Mouse (Mus musculus) bone marrow, adult 2 months (tissue): ENCODE results near the gene Mtpn. TPM values are rescaled to one million over a fixed set of nuclear protein-coding genes. Genes with fewer than 3 reads are reported as not detected.

ENCODE experiments used
- H3K27ac ChIP-seq: fragments of 200-500 bp; 2 replicates; pipeline ENCODE4 v1.5.1; 2012; ENCODE audit warnings: low read depth, mild to moderate bottlenecking, control low read depth, inconsistent platforms, low read length; ENCODE audit not compliant: control insufficient read depth, poor library complexity, insufficient read depth
- H3K4me1 ChIP-seq: fragments of 200-500 bp; 2 replicates; pipeline ENCODE4 v1.6.1; 2011; ENCODE audit warnings: low read length; ENCODE audit not compliant: control insufficient read depth, insufficient read depth
- H3K4me3 ChIP-seq: fragments of 200-500 bp; replicated peaks from 2 replicates; pipeline ENCODE3; 2011; ENCODE audit warnings: mild to moderate bottlenecking, low read depth, low read length, control low read depth; ENCODE audit not compliant: control insufficient read depth
- CTCF ChIP-seq: fragments of 200-500 bp; IDR thresholded peaks from 2 replicates; pipeline ENCODE4 v1.5.1; 2011; ENCODE audit warnings: low read length, control low read depth; ENCODE audit not compliant: control insufficient read depth, insufficient read depth
- POLR2A ChIP-seq: fragments of 200-500 bp; IDR thresholded peaks from 2 replicates; pipeline ENCODE4 v1.6.1; 2011; ENCODE audit warnings: low read depth, mild to moderate bottlenecking, control low read depth, low read length, borderline replicate concordance; ENCODE audit not compliant: control insufficient read depth
- WGBS: fragments of 180-500 bp; shearing (Covaris S2); methylation state at CpG from one replicate; pipeline ENCODE4 v1.1.7; 2018; 5-methylcytosine and 5-hydroxymethylcytosine counted together
- polyA plus RNA-seq: library from polyadenylated mRNA; stranded (reverse); fragments of >200 nt; gene quantifications from 2 replicates; pipeline ENCODE4 v1.2.4, GENCODE M21; 2011; ENCODE audit warnings: low replicate concordance; ENCODE audit not compliant: missing spikeins, insufficient read depth, insufficient read length

Gene Mtpn
- polyA plus RNA-seq, 1 experiment, result 38.3 TPM

DNA sequence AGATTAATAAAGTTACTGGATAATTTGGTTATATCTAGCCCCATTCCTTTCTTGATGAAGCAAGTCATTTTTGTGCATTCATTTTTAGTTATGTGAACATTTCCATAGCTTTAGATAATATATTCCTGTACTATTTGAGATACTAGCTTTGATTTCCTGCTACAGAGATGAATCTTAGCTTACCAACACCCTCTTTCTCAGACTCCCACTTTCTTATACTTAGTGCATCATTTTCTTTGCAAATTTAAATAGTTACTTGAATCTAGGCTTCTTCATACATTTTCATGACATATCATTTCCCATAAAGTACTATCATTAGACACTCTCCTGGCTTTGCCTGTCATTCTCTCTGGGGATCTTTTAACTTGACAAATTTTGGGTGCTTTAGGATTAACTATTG, 26.3 kb downstream of the Mtpn start:
- no peak for TF ChIP-seq CTCF
- TF ChIP-seq POLR2A, result no peak
- Histone ChIP-seq H3K4me1 (no peaks in the 10 kb centered on the region), H3K4me3 (no peak overlapping the region), H3K27ac (no peak overlapping the region)

DNA sequence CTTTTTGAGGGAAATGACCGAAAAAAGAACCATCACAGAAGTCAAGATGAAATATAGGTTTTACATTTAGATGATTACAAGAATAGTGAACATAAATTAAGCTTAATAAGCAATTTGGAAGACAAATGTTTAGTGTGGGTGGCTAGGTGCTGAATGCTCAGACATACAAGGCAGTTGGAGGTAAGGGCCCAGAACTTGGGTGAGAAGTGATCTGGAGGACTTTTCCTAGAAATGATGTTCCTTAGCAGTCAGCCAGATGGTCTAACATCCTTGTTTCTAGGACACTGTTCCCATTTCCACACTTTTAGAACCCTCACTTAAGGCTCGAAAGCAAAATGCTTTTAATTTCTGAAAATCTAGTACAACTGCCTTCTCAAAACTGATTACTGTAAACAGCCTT, 34.9 kb downstream of the Mtpn start:
- no peak for TF ChIP-seq CTCF
- TF ChIP-seq POLR2A, result no peak
- Histone ChIP-seq H3K4me1 (no peaks in the 10 kb centered on the region), H3K4me3 (no peak overlapping the region), H3K27ac (no peak overlapping the region)
- 87% methylated on average over 2 of the region's 2 CpGs for WGBS

- 79% methylated on average over 2 of the region's 2 CpGs for WGBS
- H3K4me3 ChIP-seq, result no peak overlapping the region
- TF ChIP-seq POLR2A, result no peak
- no peak for TF ChIP-seq CTCF
- no peak overlapping the region for H3K27ac ChIP-seq
- H3K4me1 ChIP-seq, result no peaks in the 10 kb centered on the region
These were observed 36.8 kb downstream of the Mtpn start for GRCm38 (mm10) chr6:35502904-35503303.

DNA sequence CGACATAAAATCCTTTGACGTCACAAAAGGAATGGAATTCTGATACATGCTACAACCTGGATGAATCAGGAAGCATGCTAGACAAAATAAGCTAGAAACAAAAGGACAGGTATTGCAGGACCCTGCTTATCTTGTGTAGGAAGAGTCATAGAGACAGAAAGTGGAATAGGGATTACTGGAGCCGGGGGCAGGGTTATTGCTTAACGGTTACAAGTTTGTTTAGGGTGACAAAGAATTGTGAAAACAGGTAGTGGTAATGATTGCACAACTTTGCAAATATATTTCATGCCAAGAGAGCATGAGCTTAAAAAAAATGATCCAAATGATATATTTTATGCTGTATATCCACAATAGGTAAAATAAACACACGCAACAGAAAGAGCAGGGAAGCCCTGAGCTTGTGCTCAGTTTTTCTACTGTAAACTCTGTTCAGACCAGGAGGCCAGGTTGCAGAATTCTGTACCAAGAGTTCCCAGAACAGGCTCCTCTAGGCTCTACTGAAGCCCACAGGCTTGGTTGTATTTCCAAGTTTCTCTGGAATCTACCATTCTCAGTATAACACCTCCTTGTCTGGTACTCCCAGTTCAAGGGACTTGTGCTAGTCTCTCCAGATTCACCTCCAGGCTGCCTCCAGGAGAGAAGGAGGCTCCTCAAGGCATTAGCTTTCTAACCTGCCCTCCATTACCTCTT, 39.6 kb downstream of the Mtpn start:
- peak overlapping the region; percentile 38; the same call in 1 of the 2 replicates for H3K27ac ChIP-seq
- TF ChIP-seq CTCF (no peak), POLR2A (no peak)
- 60% methylated on average over 5 of the region's 5 CpGs for WGBS
- H3K4me3 ChIP-seq, result no peak overlapping the region
- no peaks in the 10 kb centered on the region for H3K4me1 ChIP-seq

DNA sequence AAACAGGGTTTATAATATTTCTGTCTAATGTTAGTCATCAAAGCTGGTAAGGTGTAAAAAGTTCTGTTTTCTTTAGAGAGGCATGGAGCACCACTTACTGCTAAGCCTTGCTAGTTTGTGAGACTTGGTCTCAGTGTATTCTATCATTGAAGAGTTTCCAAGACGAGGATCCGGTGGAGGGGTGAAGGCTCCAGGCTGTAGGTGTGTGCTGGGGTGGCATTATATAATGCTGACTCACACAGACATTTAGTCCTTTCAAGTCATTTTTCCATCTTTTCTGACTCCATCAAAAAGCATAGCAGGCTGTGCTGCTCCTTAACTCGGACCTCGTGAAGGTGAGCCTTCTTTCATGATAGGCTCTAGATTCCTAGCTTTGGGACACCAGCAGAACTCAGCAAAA, 42.3 kb downstream of the Mtpn start:
- 85% methylated on average over 4 of the region's 4 CpGs for WGBS
- Histone ChIP-seq H3K4me3 (no peak overlapping the region), H3K4me1 (no peaks in the 10 kb centered on the region), H3K27ac (no peak overlapping the region)
- no peak for TF ChIP-seq POLR2A
- no peak for TF ChIP-seq CTCF

GRCm38 (mm10) chr6:35493851-35494250, 45.8 kb downstream of the Mtpn start:
- Histone ChIP-seq H3K4me3 (no peak overlapping the region), H3K27ac (no peak overlapping the region), H3K4me1 (no peaks in the 10 kb centered on the region)
- TF ChIP-seq POLR2A (no peak), CTCF (no peak)
- 85% methylated on average over 6 of the region's 6 CpGs for WGBS

- WGBS, result 74% methylated on average over 5 of the region's 5 CpGs
These were observed 59.9 kb downstream of the Mtpn start for GRCm38 (mm10) chr6:35479651-35480335.

DNA sequence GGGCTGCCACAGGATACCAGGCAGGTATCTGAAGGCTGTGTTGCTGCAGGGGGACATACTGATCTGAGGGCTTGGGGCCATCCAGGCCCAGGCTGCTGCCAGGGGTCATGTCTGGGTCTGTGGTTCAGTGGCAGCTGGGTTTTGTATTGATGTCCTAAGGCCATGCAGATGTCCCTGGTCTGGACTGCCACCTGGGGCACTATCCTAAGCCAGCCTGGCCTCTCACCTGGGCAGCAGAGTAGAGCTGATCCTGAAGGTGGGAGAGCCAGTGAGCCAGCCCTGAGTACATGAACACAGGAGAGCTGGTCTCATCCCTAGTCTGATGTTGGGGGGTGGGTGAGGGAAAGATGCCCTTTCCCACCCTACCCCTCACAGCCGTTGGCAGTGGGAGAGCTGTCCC, 62.9 kb downstream of the Mtpn start:
- WGBS, result 71% methylated on average over 1 of the region's 1 CpGs
- H3K4me3 ChIP-seq, result no peak overlapping the region
- no peaks in the 10 kb centered on the region for H3K4me1 ChIP-seq
- no peak overlapping the region for H3K27ac ChIP-seq
- TF ChIP-seq CTCF (no peak), POLR2A (no peak)

More at GRCm38 (mm10) chr6:35479651-35480335, 59.9 kb downstream of the Mtpn start:
- H3K4me1 ChIP-seq, result no peaks in the 10 kb centered on the region
- TF ChIP-seq POLR2A (no peak), CTCF (no peak)
- H3K27ac ChIP-seq, result no peak overlapping the region
- H3K4me3 ChIP-seq, result no peak overlapping the region
